Mouse (Mus musculus) midbrain, embryonic 16.5 days (tissue): ENCODE data around the gene Rbm3. TPM values are rescaled to one million over a fixed set of nuclear protein-coding genes. Genes with fewer than 3 reads are reported as not detected.
"Not testable (repeated sequence)": the region's sequence is repeated elsewhere in the genome, so short reads cannot be mapped to it uniquely, and the experiment has no call there.

Experiments
- ATAC-seq: fragments of 200-750 bp; cut with Nextera tagmentation; 2 replicates; pipeline ENCODE4 v1.8.0; 2017; ENCODE audit warnings: moderate TSS enrichment
- H3K27ac ChIP-seq: fragments of 300-500 bp; sonication (generic); 2 replicates; pipeline ENCODE4 v1.5.1; 2014; ENCODE audit warnings: mild to moderate bottlenecking, low read length, mixed read lengths
- H3K27me3 ChIP-seq: fragments of 300-500 bp; sonication (generic); 2 replicates; pipeline ENCODE4 v1.6.1; 2014; ENCODE audit warnings: low read depth, low read length, mixed read lengths; ENCODE audit not compliant: control insufficient read depth, insufficient read depth
- H3K36me3 ChIP-seq: fragments of 300-500 bp; sonication (generic); 2 replicates; pipeline ENCODE4 v1.6.1; 2014; ENCODE audit warnings: mild to moderate bottlenecking, low read length, moderate library complexity, mixed read lengths; ENCODE audit not compliant: control insufficient read depth, insufficient read depth
- H3K4me1 ChIP-seq: fragments of 300-500 bp; sonication (generic); 2 replicates; pipeline ENCODE4 v1.6.1; 2014; ENCODE audit warnings: mild to moderate bottlenecking, low read length, mixed read lengths; ENCODE audit not compliant: control insufficient read depth, insufficient read depth
- H3K4me2 ChIP-seq: fragments of 300-500 bp; sonication (generic); 2 replicates; pipeline ENCODE4 v1.6.1; 2014; ENCODE audit warnings: mild to moderate bottlenecking, low read length, mixed read lengths
- H3K4me3 ChIP-seq: fragments of 300-500 bp; sonication (generic); 2 replicates; pipeline ENCODE4 v1.5.1; 2014; ENCODE audit warnings: low read depth, mild to moderate bottlenecking, low read length, moderate library complexity, mixed read lengths
- H3K9ac ChIP-seq: fragments of 300-500 bp; sonication (generic); 2 replicates; pipeline ENCODE4 v1.6.1; 2014; ENCODE audit warnings: low read depth, low read length, mixed read lengths
- H3K9me3 ChIP-seq: fragments of 300-500 bp; sonication (generic); replicated peaks from 2 replicates; pipeline ENCODE4 v1.6.1; 2014; ENCODE audit warnings: mild to moderate bottlenecking, low read length, mixed read lengths; ENCODE audit not compliant: control insufficient read depth, poor library complexity, severe bottlenecking
- WGBS: fragments of 180-500 bp; shearing (Covaris S2); extraction: QIAGEN DNeasy Blood & Tissue Kit; methylation state at CpG from one replicate; pipeline ENCODE4 v1.1.7; 2014; 5-methylcytosine and 5-hydroxymethylcytosine counted together
- polyA plus RNA-seq: library from polyadenylated mRNA; unstranded; fragments of >200 nt; fragmentation: Nextera tagmentation; extraction: Ambion mirVana; gene quantifications from 2 replicates; pipeline ENCODE4 v1.2.1, GENCODE M21; 2015

The Rbm3 gene
- polyA plus RNA-seq, 1 experiment from 2014 or later = 306 TPM

GRCm38 (mm10) chrX:8102213-8102668 lies 43.4 kb downstream of the Rbm3 start:
- Histone ChIP-seq H3K27me3 (no peaks in the 10 kb centered on the region), H3K36me3 (no peaks in the 10 kb centered on the region), H3K4me1 (peaks cover 4% of the 10 kb centered on the region), H3K27ac (no peak overlapping the region), H3K4me2 (no peak overlapping the region), H3K4me3 (no peak overlapping the region), H3K9ac (no peak overlapping the region), H3K9me3 (no peaks in the 10 kb centered on the region)
- 59% methylated on average over 7 of the region's 7 CpGs for WGBS
- ATAC-seq = no peak

DNA sequence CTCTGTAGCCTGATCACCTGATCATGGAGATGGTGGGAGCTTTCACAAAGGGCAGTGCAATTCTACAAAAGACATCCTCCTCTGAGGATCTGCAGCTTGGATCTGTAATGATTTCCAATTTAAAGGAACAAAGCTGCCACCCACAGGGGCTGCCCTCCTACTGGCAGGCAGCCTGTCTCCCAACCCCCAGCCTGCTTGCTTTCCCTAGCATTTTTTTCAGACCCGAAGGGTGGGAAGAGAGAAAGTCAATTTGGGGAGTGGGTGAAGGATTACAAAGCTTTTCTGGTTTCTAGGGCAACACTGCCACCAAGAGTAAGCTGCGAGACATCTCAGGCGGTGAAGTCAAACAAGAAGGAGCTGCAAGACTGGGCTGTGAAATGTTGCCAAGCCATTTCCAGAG lies 44.7 kb downstream of the Rbm3 start:
- peak; percentile 61 for ATAC-seq
- WGBS = 14% methylated on average over 3 of the region's 3 CpGs
- Histone ChIP-seq H3K9ac (no peak overlapping the region), H3K27ac (peak overlapping the region; percentile 86), H3K4me2 (peak overlapping the region; percentile 23; the same call in 1 of the 2 replicates), H3K4me3 (no peak overlapping the region), H3K36me3 (no peaks in the 10 kb centered on the region), H3K9me3 (no peaks in the 10 kb centered on the region), H3K27me3 (no peaks in the 10 kb centered on the region), H3K4me1 (peaks cover 4% of the 10 kb centered on the region)

GRCm38 (mm10) chrX:8099435-8099834 lies 46.2 kb downstream of the Rbm3 start:
- Histone ChIP-seq H3K4me1 (peaks cover 4% of the 10 kb centered on the region), H3K27me3 (no peaks in the 10 kb centered on the region), H3K9ac (no peak overlapping the region), H3K9me3 (no peaks in the 10 kb centered on the region), H3K27ac (no peak overlapping the region; the same call in 1 of the 2 replicates), H3K4me3 (no peak overlapping the region), H3K4me2 (no peak overlapping the region), H3K36me3 (no peaks in the 10 kb centered on the region)
- ATAC-seq = no peak
- 67% methylated on average over 4 of the region's 4 CpGs for whole genome bisulfite sequencing

GRCm38 (mm10) chrX:8096787-8097242 lies 48.9 kb downstream of the Rbm3 start:
- Histone ChIP-seq H3K9me3 (no peaks in the 10 kb centered on the region), H3K27ac (peak overlapping the region; percentile 74), H3K36me3 (no peaks in the 10 kb centered on the region), H3K4me2 (peak overlapping the region; percentile 44), H3K4me1 (peaks cover 4% of the 10 kb centered on the region), H3K4me3 (peak overlapping the region; percentile 32), H3K27me3 (no peaks in the 10 kb centered on the region), H3K9ac (0 out of 2 replicates have a peak overlapping the region, but pooled peaks have one; percentile 44)
- peak; percentile 92 for ATAC-seq
- 19% methylated on average over 19 of the region's 19 CpGs for WGBS

- H3K36me3 ChIP-seq, H3K9ac ChIP-seq, H3K9me3 ChIP-seq, H3K27me3 ChIP-seq, H3K4me1 ChIP-seq: not testable (repeated sequence)
- Histone ChIP-seq H3K4me3 (peak overlapping the region; percentile 28), H3K27ac (peak overlapping the region; percentile 50; the same call in 1 of the 2 replicates), H3K4me2 (peak overlapping the region; percentile 39)
- WGBS = 8% methylated on average over 10 of the region's 48 CpGs
- ATAC-seq = peak; percentile 90
Measured at GRCm38 (mm10) chrX:8096068-8096786, 49.5 kb downstream of the Rbm3 start.

DNA sequence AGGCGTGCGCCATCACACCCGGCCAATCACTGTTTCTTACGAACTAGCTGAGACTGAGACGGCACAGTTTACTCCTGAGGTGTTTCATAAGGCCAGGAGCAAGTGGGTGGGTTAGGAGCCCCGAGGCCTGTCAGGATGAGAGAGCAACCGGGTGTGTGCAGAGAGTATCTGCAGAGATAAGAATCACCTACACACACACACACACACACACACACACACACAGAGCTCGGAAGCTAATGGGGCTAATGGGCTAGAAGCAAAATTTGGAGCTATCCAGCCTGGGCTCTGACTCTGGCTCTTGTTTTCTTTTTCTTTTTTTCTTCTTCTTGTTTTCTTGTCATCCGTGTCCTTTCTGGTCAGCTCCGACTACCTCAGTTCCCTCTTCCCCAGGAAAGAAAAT lies 50.1 kb downstream of the Rbm3 start:
- WGBS = 84% methylated on average over 10 of the region's 10 CpGs
- H3K27ac ChIP-seq = no peak overlapping the region
- no peak for ATAC-seq

DNA sequence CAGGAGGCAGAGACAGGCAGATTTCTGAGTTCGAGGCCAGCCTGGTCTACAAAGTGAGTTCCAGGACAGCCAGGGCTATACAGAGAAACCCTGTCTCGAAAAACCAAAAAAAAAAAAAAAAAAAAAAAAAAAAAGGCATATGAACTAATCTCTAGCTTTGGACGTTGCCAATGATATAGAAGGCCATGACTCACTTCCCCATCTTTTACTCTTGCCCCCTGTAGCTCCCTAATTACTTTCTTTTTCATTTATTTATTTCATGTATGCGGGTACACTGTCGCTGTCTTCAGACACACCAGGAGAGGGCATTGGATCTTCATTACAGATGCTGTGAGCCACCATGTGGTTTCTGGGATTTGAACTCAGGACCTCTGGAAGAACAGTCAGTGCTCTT lies 54.7 kb downstream of the Rbm3 start:
- H3K4me1 ChIP-seq = not testable (repeated sequence)
- 86% methylated on average over 4 of the region's 5 CpGs for WGBS

More for the DNA sequence above, 50.1 kb downstream of the Rbm3 start:
- H3K4me1 ChIP-seq = peaks cover 4% of the 10 kb centered on the region
- no peaks in the 10 kb centered on the region for H3K36me3 ChIP-seq
- no peaks in the 10 kb centered on the region for H3K27me3 ChIP-seq
- no peaks in the 10 kb centered on the region for H3K9me3 ChIP-seq
- peak overlapping the region; percentile 39 for H3K4me2 ChIP-seq
- H3K9ac ChIP-seq = no peak overlapping the region
- H3K4me3 ChIP-seq = peak overlapping the region; percentile 28

GRCm38 (mm10) chrX:8090346-8090953 lies 55.2 kb downstream of the Rbm3 start, which contains the start of gene Was:
Gene Was, minus strand, starts transcription at chrX:8090498.
- no peak within 1 kb of the TSS for H3K4me2 ChIP-seq
- no peaks in the 10 kb centered on the region for H3K27me3 ChIP-seq
- no peaks in the 10 kb centered on the region for H3K36me3 ChIP-seq
- ATAC-seq = no peak
- 87% methylated on average over 14 of the region's 14 CpGs for WGBS
- H3K4me1 ChIP-seq = no peaks in the 10 kb centered on the region
- H3K9me3 ChIP-seq = no peaks in the 10 kb centered on the region
- H3K4me3 ChIP-seq = no peak within 1 kb of the TSS
- no peak within 1 kb of the TSS for H3K27ac ChIP-seq
- H3K9ac ChIP-seq = no peak within 1 kb of the TSS

More for the DNA sequence above, 54.7 kb downstream of the Rbm3 start:
- H3K9ac ChIP-seq, ATAC-seq, H3K9me3 ChIP-seq, H3K36me3 ChIP-seq, H3K4me2 ChIP-seq, H3K27me3 ChIP-seq, H3K27ac ChIP-seq, H3K4me3 ChIP-seq: not testable (repeated sequence)

DNA sequence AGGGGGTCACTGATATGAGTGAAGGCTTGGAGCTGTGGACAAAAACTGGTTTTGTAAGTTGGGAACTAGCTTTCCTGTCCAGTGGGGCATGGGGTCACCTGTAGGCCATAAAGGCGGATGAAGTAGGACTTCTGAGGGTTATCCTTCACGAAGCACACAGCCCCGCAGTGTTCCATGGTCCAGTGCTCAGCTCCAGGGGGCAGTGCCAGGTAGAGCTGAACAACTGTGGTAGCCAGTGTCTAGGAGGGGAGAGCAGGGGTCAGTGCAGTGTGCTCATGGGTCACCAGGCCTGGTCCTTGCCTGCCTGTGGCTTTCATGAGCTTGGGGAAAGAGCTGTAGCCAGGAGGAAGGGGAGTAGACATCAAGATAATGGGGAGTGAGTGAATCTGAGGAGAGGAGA lies 55.9 kb downstream of the Rbm3 start:
- Histone ChIP-seq H3K4me3 (no peak overlapping the region), H3K27me3 (no peaks in the 10 kb centered on the region), H3K36me3 (no peaks in the 10 kb centered on the region), H3K9me3 (no peaks in the 10 kb centered on the region), H3K4me2 (no peak overlapping the region), H3K27ac (no peak overlapping the region), H3K9ac (no peak overlapping the region), H3K4me1 (no peaks in the 10 kb centered on the region)
- WGBS = 86% methylated on average over 3 of the region's 3 CpGs
- no peak for ATAC-seq
